Mouse (Mus musculus) ZHBTc4 (cell line): ENCODE measurements around the gene Gm7271.
A peak's percentile ranks its signal among the peaks of the same experiment; 100 is the strongest.

Experiments used
- DNase-seq: peaks from one replicate; pipeline ENCODE4 v3.0.0-alpha.2; 2011; ENCODE audit warnings: low read depth, low spot score

The Gm7271 gene

DNA sequence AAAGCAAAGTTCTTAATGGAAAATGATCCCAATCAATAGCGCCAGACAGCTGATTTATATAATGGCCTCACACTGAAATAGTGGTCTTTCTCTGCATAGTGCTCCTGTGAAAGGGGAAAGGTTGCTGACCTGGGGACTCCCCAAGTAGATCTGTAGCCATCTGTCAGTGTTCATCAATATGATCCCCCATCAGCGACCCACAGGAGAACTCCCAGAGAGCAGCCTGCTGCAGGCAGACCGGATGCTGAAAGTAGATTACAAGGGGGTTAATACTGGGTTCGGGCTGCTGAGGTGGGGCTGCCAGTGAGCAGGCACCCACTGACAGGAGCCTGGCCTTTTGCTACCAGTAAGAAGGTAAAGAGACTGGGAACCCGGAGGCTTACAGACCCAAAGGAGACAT is at the start of gene Gm7271:
Gene Gm7271 (plus strand): TSS at position 230 of the 400 bp plus-strand sequence.
- no peak for DNase-seq

DNA sequence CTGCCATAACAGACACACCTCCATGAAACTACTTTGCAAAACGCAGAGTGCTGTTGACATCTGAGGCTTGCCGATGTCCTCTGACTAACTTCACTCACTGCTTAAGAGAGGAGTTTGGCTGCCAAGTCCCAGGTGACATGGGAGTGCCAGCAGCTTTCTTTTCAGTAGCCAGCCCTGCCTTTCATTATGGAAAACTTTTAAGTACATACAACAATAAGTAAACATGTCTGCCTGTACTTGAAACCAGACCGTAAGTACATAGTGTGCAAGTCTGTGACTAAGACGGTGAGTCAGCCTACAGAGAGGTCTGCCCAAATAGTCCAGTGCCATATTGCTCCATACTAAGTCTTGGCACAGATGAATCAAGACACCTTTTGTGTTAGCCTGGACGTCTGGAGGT is 46.7 kb upstream of the Gm7271 start:
- no peak for DNase-seq

- DNase-seq = no peak
These were observed 46.1 kb upstream of the Gm7271 start for GRCm38 (mm10) chr5:76437696-76438095.

- DNase-seq = no peak
These were observed 42.4 kb upstream of the Gm7271 start for GRCm38 (mm10) chr5:76441431-76441830.

DNA sequence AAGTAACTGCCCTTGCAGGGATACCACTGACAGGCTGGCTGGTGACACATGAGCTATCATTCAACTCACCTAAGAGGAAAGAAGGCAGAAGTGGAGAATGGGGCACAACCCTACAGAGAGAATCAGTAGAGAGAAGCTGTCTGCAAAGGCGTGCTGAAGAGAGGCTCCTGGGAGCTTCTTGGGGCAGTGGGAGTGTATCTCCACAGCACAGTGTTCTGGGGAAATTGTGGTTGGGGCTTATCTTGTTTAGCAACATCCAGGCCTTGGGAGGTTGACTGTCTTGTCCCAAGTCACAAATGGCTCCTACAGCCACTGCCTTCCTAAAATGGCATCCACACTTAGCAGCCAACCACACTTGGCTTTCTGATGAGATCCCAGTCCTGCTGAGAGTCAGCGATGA is 8.9 kb upstream of the Gm7271 start:
- DNase-seq = no peak

DNA sequence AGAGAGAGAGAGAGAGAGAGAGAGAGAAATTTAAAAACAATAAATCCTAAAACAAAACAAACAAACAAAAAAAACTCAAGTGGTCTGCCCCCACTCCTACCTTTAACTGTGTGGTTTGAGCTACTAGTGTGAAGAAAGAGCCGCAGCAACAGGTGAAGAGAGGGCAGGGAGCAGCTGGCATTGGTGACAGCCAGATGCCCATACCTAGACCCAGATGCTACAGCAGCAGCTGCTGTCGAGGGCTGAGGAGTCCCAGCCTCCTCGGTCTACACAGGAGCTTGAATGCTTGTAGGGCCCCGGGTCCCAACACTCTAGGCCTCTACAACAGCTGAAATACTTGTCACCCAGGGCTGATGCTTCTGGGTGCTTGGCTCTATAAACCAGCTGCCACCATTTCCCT is 7.0 kb upstream of the Gm7271 start:
- no peak for DNase-seq

GRCm38 (mm10) chr5:76477764-76478163 is 6.1 kb upstream of the Gm7271 start:
- DNase-seq = no peak

DNA sequence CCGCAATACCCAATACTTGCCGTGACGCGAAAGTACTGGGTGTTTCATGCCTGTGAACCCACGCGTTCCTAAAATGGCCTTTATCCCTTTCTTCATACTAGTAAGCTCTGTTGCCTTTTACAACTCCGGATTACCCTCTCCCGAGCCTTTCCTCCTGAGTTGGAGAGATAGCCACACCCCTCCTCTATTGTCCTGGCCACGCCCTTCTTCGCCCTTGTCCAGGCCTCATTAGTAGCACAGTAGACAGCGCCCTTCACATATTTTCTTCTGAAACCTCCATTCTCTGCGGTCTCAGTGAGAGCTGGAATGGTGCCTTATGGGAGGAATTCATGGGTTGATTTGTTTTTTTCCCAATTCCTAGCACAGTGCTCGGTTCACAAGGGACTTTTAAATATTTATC is 11.3 kb downstream of the Gm7271 start:
- DNase-seq = peak; percentile 68

DNA sequence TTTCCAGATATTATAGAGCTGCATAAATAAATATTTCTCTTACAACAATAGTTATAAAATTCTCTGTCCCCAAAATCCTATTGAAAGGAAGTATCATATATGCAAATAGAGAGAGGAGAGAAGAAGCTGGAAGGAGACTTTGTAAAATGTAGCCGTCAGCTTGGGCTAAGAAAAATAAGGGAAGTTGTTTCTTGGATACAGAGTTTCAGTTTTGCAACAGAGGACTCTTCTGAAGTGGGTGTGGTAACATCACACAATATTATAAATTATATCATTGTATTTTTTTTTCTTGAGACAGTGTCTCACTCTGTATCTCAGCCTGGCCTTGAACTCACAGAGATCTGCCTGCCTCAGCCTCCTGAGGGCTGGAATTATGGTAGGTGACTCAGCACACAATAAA is 38.6 kb downstream of the Gm7271 start:
- no peak for DNase-seq

GRCm38 (mm10) chr5:76524623-76525022 is 40.8 kb downstream of the Gm7271 start:
- DNase-seq = no peak

DNA sequence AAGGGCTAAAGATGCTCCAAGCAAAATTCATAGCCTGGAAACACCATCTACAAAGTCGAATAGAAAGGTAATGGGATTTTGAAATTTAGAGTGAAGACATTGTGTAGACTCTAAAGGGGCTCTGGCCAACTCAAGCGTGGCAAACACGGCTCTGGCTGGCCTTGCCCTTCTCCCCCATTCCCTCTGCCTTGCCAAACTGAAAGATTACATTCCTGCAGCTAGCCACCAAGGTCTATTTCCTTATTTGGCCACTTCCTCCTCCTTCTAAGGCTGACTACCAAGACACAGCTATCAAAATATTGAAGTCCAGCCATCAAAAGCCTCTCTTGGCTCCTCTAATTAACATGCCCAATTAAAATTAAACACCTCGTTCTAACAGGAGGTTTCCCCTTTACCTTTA is 41.2 kb downstream of the Gm7271 start:
- DNase-seq = no peak

GRCm38 (mm10) chr5:76525829-76526228 is 42.0 kb downstream of the Gm7271 start:
- DNase-seq = no peak

DNA sequence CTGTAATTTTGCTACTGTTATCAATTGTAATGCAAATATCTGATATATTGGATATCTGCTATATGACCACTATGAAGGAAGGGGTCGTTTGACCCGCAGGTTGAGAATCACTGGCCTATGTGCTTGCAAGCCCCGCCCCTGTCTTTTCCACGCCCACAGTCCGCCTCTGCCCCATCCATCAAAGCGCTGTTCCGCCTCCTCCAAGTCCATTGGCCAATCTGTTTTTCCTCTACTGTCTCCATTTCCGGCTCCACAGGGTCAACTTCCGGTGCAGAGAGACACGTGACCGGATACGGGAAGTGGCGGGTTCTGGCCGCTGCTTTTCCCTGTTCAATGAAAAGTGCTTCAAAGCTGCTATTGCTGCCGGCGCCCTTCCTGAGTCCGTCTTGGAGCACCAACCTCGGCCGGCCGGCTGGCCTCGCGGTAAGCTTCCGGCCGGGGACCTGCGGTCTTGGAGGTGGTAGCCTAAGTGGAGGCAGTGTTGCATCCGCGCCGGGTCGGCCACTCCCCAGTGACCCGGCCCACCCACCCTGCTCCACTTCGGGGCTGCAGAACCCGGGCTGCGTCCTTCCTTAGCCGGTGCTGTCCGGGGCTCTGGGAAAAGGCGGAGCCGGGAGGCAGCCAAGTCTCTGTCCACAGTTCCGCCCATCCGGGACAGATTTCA is 45.3 kb downstream of the Gm7271 start, which contains the start of gene Exoc1:
Gene Exoc1 (plus strand): TSS at position 272 of the 664 bp plus-strand sequence.
- DNase-seq = peak; percentile 98

GRCm38 (mm10) chr5:76529704-76530066 is 45.8 kb downstream of the Gm7271 start:
- no peak for DNase-seq

DNA sequence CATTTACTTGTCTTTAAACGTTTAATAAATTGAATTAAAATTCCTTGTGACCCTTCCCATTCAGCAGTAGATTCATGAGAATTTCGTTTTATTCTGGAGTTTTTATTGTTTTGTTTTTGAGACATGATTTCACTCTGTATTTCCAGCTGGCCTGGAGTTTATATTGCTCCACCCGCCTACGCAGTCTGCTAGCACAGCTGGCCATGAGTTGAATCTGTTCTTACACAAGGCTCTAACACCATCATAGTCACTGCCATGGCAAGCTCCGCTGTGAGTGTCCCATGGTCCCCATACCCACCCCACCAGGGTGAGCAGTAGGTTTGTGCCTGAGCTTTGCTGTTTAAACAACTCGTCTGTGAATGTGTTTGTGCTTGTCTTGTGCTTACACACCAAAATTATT is 49.3 kb downstream of the Gm7271 start:
- DNase-seq = no peak

DNA sequence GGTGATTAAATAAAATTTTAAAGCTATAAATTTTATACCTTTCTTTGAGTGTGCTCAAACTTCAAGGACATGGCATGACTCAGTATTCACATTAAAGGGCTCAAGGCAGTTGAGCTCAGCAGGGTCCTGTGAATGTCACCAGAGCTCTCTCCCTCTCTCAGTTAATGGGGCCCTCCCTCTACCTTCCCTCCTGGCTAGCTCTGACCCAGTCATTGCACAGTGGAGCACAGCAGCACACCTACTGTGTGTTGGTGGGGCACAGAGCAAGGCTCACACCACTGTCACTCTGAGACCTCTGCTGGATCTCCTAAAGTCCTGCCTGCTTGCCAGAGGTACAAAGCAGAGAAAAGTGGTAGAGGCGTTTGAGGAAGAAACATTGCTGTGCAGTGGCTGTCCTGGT is 52.4 kb downstream of the Gm7271 start:
- DNase-seq = no peak

DNA sequence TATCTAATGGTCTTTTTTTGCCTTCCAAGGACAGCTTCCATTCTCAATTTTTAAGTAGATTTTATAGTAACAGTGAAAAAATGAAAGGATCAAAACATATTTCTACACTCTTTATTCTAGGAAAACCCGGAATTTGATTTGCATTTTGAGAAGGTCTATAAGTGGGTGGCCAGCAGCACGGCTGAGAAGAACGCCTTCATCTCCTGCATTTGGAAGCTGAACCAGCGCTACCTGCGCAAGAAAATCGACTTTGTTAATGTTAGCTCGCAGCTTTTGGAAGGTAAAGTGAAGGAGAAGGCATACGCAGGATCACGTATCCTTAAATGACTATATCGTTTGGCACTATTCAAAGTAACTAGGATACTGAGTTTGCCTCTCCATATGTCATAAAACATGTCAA is 53.7 kb downstream of the Gm7271 start:
- no peak for DNase-seq

DNA sequence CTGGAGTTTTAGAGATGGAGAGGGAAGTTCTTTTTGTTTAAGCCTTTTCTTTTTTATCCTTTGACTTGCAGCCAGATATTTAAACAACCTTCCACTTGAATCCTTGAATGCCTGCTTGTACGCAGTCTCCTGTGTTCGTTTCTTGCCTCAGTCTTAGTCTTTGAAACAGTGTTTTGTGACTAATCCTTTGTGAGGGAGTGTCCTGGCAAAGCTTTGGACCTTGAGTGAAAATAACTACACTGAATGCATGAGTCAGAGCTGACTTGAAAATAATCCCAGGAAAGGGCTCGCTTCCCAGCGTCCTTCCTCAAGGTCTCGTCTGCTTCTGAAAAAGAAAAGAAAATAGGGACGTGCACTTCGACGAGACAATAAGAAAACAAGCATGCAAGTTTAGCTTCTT is 56.3 kb downstream of the Gm7271 start:
- peak; percentile 54 for DNase-seq

GRCm38 (mm10) chr5:76540842-76541241 is 57.0 kb downstream of the Gm7271 start:
- peak; percentile 31 for DNase-seq

- DNase-seq = no peak
These were observed 59.4 kb downstream of the Gm7271 start for GRCm38 (mm10) chr5:76543200-76543599.

GRCm38 (mm10) chr5:76550426-76550825 is 66.6 kb downstream of the Gm7271 start:
- no peak for DNase-seq

DNA sequence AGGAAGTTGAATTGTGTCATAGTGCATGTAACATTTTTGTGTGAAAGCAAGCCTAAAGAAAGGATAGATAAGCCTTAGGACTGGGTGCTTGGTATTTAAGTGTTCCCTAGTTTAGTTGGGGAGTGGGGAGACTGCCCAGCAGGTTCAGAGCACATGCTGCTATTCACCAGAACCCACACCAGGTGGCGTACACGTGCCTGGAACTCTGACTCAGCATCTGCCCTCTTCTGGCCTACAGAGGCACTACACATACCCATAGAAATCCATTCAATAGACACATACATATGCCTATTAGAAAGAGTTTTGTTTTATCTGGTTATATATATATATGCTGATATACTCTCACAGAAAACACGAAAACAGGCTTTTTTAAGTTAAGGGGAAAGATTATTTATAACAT is 81.5 kb downstream of the Gm7271 start:
- peak; percentile 85 for DNase-seq
